Mouse (Mus musculus) spleen, adult 2 months (tissue): ENCODE data around the gene Pdrg1. TPM values are rescaled to one million over a fixed set of nuclear protein-coding genes. Genes with fewer than 3 reads are reported as not detected.

ENCODE experiments used
- DNase-seq, 2 experiments: peaks; one replicate each; pipeline versions ENCODE4 v3.0.0 to v3.0.0-alpha.2; 2012 to 2021; ENCODE audit warnings: low spot score in 2 of 2, low read depth in 1 of 2
- H3K27ac ChIP-seq: fragments of 200-500 bp; 2 replicates; pipeline ENCODE4 v1.5.1; 2012; ENCODE audit warnings: low read length, inconsistent platforms; ENCODE audit not compliant: insufficient read depth
- H3K27me3 ChIP-seq: fragments of 200-500 bp; 2 replicates; pipeline ENCODE4 v1.6.1; 2012; ENCODE audit warnings: mild to moderate bottlenecking, moderate library complexity, low read length, inconsistent platforms; ENCODE audit not compliant: control insufficient read depth, insufficient read depth
- H3K36me3 ChIP-seq: fragments of 200-500 bp; 2 replicates; pipeline ENCODE4 v1.6.1; 2012; ENCODE audit warnings: mild to moderate bottlenecking, low read length, inconsistent platforms; ENCODE audit not compliant: control insufficient read depth, insufficient read depth
- H3K4me1 ChIP-seq: fragments of 200-500 bp; 2 replicates; pipeline ENCODE4 v1.6.1; 2011; ENCODE audit warnings: inconsistent platforms; ENCODE audit not compliant: control insufficient read depth, insufficient read depth, insufficient read length
- H3K4me3 ChIP-seq: fragments of 200-500 bp; 2 replicates; pipeline ENCODE4 v1.5.1; 2011; ENCODE audit warnings: mild to moderate bottlenecking, inconsistent platforms; ENCODE audit not compliant: insufficient read depth, insufficient read length; ENCODE audit errors: extremely low read depth
- CTCF ChIP-seq: fragments of 200-500 bp; IDR thresholded peaks from 2 replicates; pipeline ENCODE4 v1.5.1; 2011; ENCODE audit warnings: mild to moderate bottlenecking, inconsistent platforms; ENCODE audit not compliant: insufficient read depth, insufficient read length, insufficient replicate concordance; ENCODE audit errors: extremely low read depth
- POLR2A ChIP-seq: fragments of 200-500 bp; IDR thresholded peaks from 2 replicates; pipeline ENCODE4 v1.6.1; 2011; ENCODE audit warnings: low read depth, low read length, inconsistent platforms
- WGBS: fragments of 180-500 bp; shearing (Covaris S2); methylation state at CpG from one replicate; pipeline ENCODE4 v1.1.7; 2018; 5-methylcytosine and 5-hydroxymethylcytosine counted together
- polyA plus RNA-seq: library from polyadenylated mRNA; depleted of rRNA; stranded (reverse); fragments of >200 nt; gene quantifications from 2 replicates; pipeline ENCODE4 v1.2.3, GENCODE M21; 2012; rRNA removed

Pdrg1 gene
- polyA plus RNA-seq = 38.8 TPM in 2 replicates

- peaks cover 4% of the 10 kb centered on the region; the same call in 1 of the 2 replicates for H3K4me1 ChIP-seq
- H3K36me3 ChIP-seq = peaks cover 7% of the 10 kb centered on the region
- H3K27ac ChIP-seq = peak within 1 kb of the TSS; percentile 61
- DNase-seq = peak; percentile 89 to 93
- 1% methylated on average over 54 of the region's 54 CpGs for WGBS
- TF ChIP-seq POLR2A = peak; percentile 80
- TF ChIP-seq CTCF = peak; percentile 89
- H3K4me3 ChIP-seq = peak within 1 kb of the TSS; percentile 96
- H3K27me3 ChIP-seq = no peaks in the 10 kb centered on the region; the same call in 1 of the 2 replicates
Measured at GRCm38 (mm10) chr2:153014758-153015593, at the start of gene Pdrg1. TSS of gene Pdrg1 (minus strand) at chr2:153015427.

- H3K36me3 ChIP-seq = no peaks in the 10 kb centered on the region
- no peaks in the 10 kb centered on the region for H3K27me3 ChIP-seq
- no peak overlapping the region for H3K4me3 ChIP-seq
- DNase-seq = no peak
- 66% methylated on average over 9 of the region's 9 CpGs for WGBS
- no peak overlapping the region for H3K27ac ChIP-seq
- no peaks in the 10 kb centered on the region for H3K4me1 ChIP-seq
- TF ChIP-seq CTCF (no peak), POLR2A (no peak)
Measured at GRCm38 (mm10) chr2:153064190-153064970, 49.2 kb upstream of the Pdrg1 start.

- Histone ChIP-seq H3K27me3 (no peaks in the 10 kb centered on the region), H3K27ac (no peak overlapping the region), H3K36me3 (no peaks in the 10 kb centered on the region), H3K4me3 (no peak overlapping the region), H3K4me1 (no peaks in the 10 kb centered on the region)
- WGBS = 70% methylated on average over 3 of the region's 3 CpGs
- TF ChIP-seq POLR2A (no peak), CTCF (no peak)
- no peak for DNase-seq
Measured at GRCm38 (mm10) chr2:153063394-153063793, 48.2 kb upstream of the Pdrg1 start.

- WGBS = 91% methylated on average over 7 of the region's 7 CpGs
- TF ChIP-seq POLR2A = no peak
- TF ChIP-seq CTCF = no peak
- no peaks in the 10 kb centered on the region for H3K27me3 ChIP-seq
Measured at GRCm38 (mm10) chr2:153060216-153060615, 45.0 kb upstream of the Pdrg1 start.

GRCm38 (mm10) chr2:153058365-153058764 lies 43.1 kb upstream of the Pdrg1 start:
- DNase-seq = no peak
- H3K27ac ChIP-seq = no peak overlapping the region
- TF ChIP-seq CTCF = no peak
- H3K4me1 ChIP-seq = no peaks in the 10 kb centered on the region
- H3K36me3 ChIP-seq = no peaks in the 10 kb centered on the region
- no peaks in the 10 kb centered on the region for H3K27me3 ChIP-seq
- 43% methylated on average over 4 of the region's 4 CpGs for WGBS
- no peak overlapping the region for H3K4me3 ChIP-seq

More at GRCm38 (mm10) chr2:153060216-153060615, 45.0 kb upstream of the Pdrg1 start:
- no peak for DNase-seq
- H3K4me3 ChIP-seq = no peak overlapping the region
- no peaks in the 10 kb centered on the region for H3K36me3 ChIP-seq
- H3K4me1 ChIP-seq = no peaks in the 10 kb centered on the region
- H3K27ac ChIP-seq = no peak overlapping the region

- DNase-seq = no peak
- no peak overlapping the region for H3K27ac ChIP-seq
- H3K4me3 ChIP-seq = no peak overlapping the region
- no peaks in the 10 kb centered on the region for H3K36me3 ChIP-seq
- no peaks in the 10 kb centered on the region for H3K27me3 ChIP-seq
- 0 out of 2 replicates have a peak, but pooled peaks cover 5% of the 10 kb centered on the region for H3K4me1 ChIP-seq
- no peak for TF ChIP-seq POLR2A
- 0 out of 2 replicates have a peak, but pooled peaks have one; percentile 3 for TF ChIP-seq CTCF
- WGBS = 74% methylated on average over 6 of the region's 6 CpGs
Measured at GRCm38 (mm10) chr2:153055270-153055920, 40.2 kb upstream of the Pdrg1 start.
